ENCODE assay signal across 18 mouse cellular contexts in the genomic region with DNA sequence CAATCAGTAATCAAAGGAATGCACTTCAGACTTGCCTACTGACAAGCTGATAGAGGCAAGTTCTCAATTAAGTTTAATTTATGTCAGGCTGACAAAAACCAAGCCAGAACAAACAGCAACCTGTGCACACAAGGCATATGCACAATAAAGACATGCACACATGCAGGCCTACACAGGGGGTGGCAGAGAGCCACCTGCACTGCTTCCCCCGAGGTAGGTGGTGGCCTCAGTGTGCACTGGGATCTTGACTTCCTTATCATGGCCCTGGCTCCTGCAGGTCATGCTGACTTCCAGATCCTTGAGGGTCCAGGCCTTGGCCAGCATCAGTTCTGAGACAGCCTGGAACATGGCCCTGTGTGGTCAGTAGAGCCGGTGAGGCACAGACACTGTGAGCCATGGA.
A peak's percentile ranks its signal among the peaks of the same experiment; 100 is the strongest.
DNase-seq lines count a peak whose midpoint lies in the region; ATAC-seq and TF ChIP-seq lines count a peak whose summit lies in the region.
"Had no signal": no experiment of that assay in that cellular context is flagged by ENCODE, and none has a peak within 500 bp of the region (broad histone marks: within the 10 kb centered on the region; RNA-seq: fewer than 3 reads in every experiment).

No protein-coding gene starts in this region.

- peaks cover 17% of the 10 kb centered on the region for H3K4me1 ChIP-seq in limb, embryonic 12.5 days (replicated peaks)
- peaks cover 27% of the 10 kb centered on the region for H3K4me1 ChIP-seq in limb, embryonic 10.5 days
- H3K4me1 ChIP-seq: forebrain, embryonic 12.5 days had no signal

- no peak for DNase-seq in limb, embryonic 10.5 days (ENCODE audit: low spot score)
- peak; percentile 41 for DNase-seq in thymus, postnatal 0 days (ENCODE audit: low spot score)
- peak; percentile 62 for DNase-seq in thymus, postnatal 14 days
- no peak for DNase-seq in gastrocnemius, adult 2 months
- no peak for DNase-seq in gastrocnemius, postnatal 10 days
- DNase-seq: adrenal gland, adult 2 months; adrenal gland, postnatal 25 days; cerebellum, adult 18-20 months; cerebellum, adult 9-11 months; cerebellum, postnatal 36 days; forebrain, postnatal 0 days; heart, adult 18-20 months had no signal

- H3K9me3 ChIP-seq in limb, embryonic 12.5 days: no peaks in the 10 kb centered on the region
- H3K9me3 ChIP-seq in limb, embryonic 10.5 days (replicated peaks): no peaks in the 10 kb centered on the region
- H3K9me3 ChIP-seq: embryonic facial prominence, embryonic 13.5 days; forebrain, embryonic 12.5 days; heart, embryonic 12.5 days; hindbrain, embryonic 10.5 days had no signal

- ATAC-seq in limb, embryonic 12.5 days (ENCODE audit: insufficient number of reproducible peaks, insufficient read depth, low FRiP score, low TSS enrichment, low read depth): no peak
- ATAC-seq: forebrain, postnatal 0 days had no signal

- H3K27ac ChIP-seq in limb, embryonic 12.5 days: 0 out of 2 replicates have a peak overlapping the region, but pooled peaks have one; percentile 41
- H3K27ac ChIP-seq in limb, embryonic 10.5 days: no peak overlapping the region
- no peak overlapping the region for H3K27ac ChIP-seq in gastrocnemius, adult 2 months
- H3K27ac ChIP-seq: embryonic facial prominence, embryonic 13.5 days; forebrain, embryonic 12.5 days; hindbrain, embryonic 10.5 days; hindbrain, embryonic 14.5 days had no signal

- 54% methylated on average over 2 of the region's 2 CpGs for WGBS in limb, embryonic 12.5 days
- 69% methylated on average over 2 of the region's 2 CpGs for WGBS in limb, embryonic 10.5 days

- H3K9ac ChIP-seq in limb, embryonic 12.5 days (replicated peaks): no peak overlapping the region
- H3K9ac ChIP-seq: embryonic facial prominence, embryonic 13.5 days; forebrain, embryonic 12.5 days; forebrain, postnatal 0 days; heart, embryonic 12.5 days; hindbrain, embryonic 14.5 days had no signal

- H3K27me3 ChIP-seq in limb, embryonic 12.5 days: no peaks in the 10 kb centered on the region
- H3K27me3 ChIP-seq in limb, embryonic 10.5 days (ENCODE audit: low read depth, poor library complexity, severe bottlenecking): no peaks in the 10 kb centered on the region
- H3K27me3 ChIP-seq: embryonic facial prominence, embryonic 13.5 days; forebrain, embryonic 12.5 days; heart, embryonic 12.5 days had no signal

- intact Hi-C loops in gastrocnemius, adult 2 months (cut with DNase I): no loop called here

- no peaks in the 10 kb centered on the region for H3K36me3 ChIP-seq in limb, embryonic 12.5 days
- no peaks in the 10 kb centered on the region for H3K36me3 ChIP-seq in limb, embryonic 10.5 days
- H3K36me3 ChIP-seq: embryonic facial prominence, embryonic 13.5 days; forebrain, embryonic 12.5 days; heart, embryonic 12.5 days; hindbrain, embryonic 10.5 days had no signal

- no peak overlapping the region for H3K4me3 ChIP-seq in limb, embryonic 12.5 days (replicated peaks)
- H3K4me3 ChIP-seq in limb, embryonic 10.5 days: no peak overlapping the region
- no peak overlapping the region for H3K4me3 ChIP-seq in gastrocnemius, adult 2 months
- H3K4me3 ChIP-seq: embryonic facial prominence, embryonic 13.5 days; forebrain, embryonic 12.5 days; heart, embryonic 12.5 days; hindbrain, embryonic 10.5 days had no signal

- no peak for TF ChIP-seq CTCF in gastrocnemius, adult 2 months (IDR thresholded peaks at IDR 0.05)

- H3K4me2 ChIP-seq in limb, embryonic 12.5 days: no peak overlapping the region
- H3K4me2 ChIP-seq: embryonic facial prominence, embryonic 13.5 days; forebrain, embryonic 12.5 days; heart, embryonic 12.5 days; hindbrain, embryonic 14.5 days had no signal

Comparison
In these comparisons a context has a peak if more than half of its experiments do, and no peak if none do; other contexts are left out.
1. DNase-seq: peak in thymus, postnatal 0 days (single experiment) and thymus, postnatal 14 days (single experiment); none in limb, embryonic 10.5 days (single experiment), gastrocnemius, adult 2 months (single experiment) and gastrocnemius, postnatal 10 days (single experiment).